10 mouse cellular contexts compared by ENCODE assay signal in genomic region chr4:130801624-130802329, GRCm38 (mm10). TPM values are rescaled to one million over a fixed set of nuclear protein-coding genes. Genes with fewer than 3 reads are reported as not detected.
DNase-seq lines count a peak whose midpoint lies in the region; ATAC-seq and TF ChIP-seq lines count a peak whose summit lies in the region.
"Had no signal": no experiment of that assay in that cellular context is flagged by ENCODE, and none has a peak within 500 bp of the region (broad histone marks: within the 10 kb centered on the region; RNA-seq: fewer than 3 reads in every experiment).

No protein-coding gene starts in this region.

- H3K36me3 ChIP-seq in forebrain, embryonic 11.5 days (ENCODE audit: control insufficient read depth, insufficient read depth, low read length) = no peaks in the 10 kb centered on the region
- no peaks in the 10 kb centered on the region; the same call in 1 of the 2 replicates for H3K36me3 ChIP-seq in forebrain, postnatal 0 days (ENCODE audit: insufficient read depth)
- 0 out of 2 replicates have a peak, but pooled peaks cover 4% of the 10 kb centered on the region for H3K36me3 ChIP-seq in limb, embryonic 13.5 days
- H3K36me3 ChIP-seq: G1E had no signal

- ATAC-seq in forebrain, embryonic 11.5 days (replicated peaks; ENCODE audit: low FRiP score) = no peak
- ATAC-seq in forebrain, postnatal 0 days = no peak
- no peak for ATAC-seq in limb, embryonic 13.5 days (ENCODE audit: low FRiP score, low read depth)

- no peak for DNase-seq in forebrain, embryonic 11.5 days (ENCODE audit: low spot score)
- DNase-seq in forebrain, postnatal 0 days = no peak
- peak; percentile 72 for DNase-seq in CD4-positive, CD25-positive, alpha-beta regulatory T cell, adult 2 months (ENCODE audit: low read depth, low spot score)
- DNase-seq in heart, adult 9 months (ENCODE audit: low spot score in 2 of 2) = peak; percentile 61 to 70
- no peak for DNase-seq in right cerebral cortex, postnatal 10 days (ENCODE audit: low spot score in 2 of 2)
- DNase-seq in gastrocnemius, adult 18-20 months (ENCODE audit: low spot score) = no peak
- no peak for DNase-seq in spleen, postnatal 14 days (ENCODE audit: low spot score in 2 of 2)
- DNase-seq: kidney, adult 11 months had no signal

- 60% methylated on average over 10 of the region's 10 CpGs for whole genome bisulfite sequencing in forebrain, embryonic 11.5 days
- WGBS in forebrain, postnatal 0 days = 52% methylated on average over 10 of the region's 10 CpGs
- WGBS in limb, embryonic 13.5 days = 64% methylated on average over 10 of the region's 10 CpGs

- H3K4me3 ChIP-seq in forebrain, embryonic 11.5 days (ENCODE audit: low read depth, low read length) = no peak overlapping the region
- H3K4me3 ChIP-seq in forebrain, postnatal 0 days (ENCODE audit: low read depth, low read length) = no peak overlapping the region
- no peak overlapping the region for H3K4me3 ChIP-seq in limb, embryonic 13.5 days

- H3K9ac ChIP-seq in forebrain, embryonic 11.5 days (ENCODE audit: low read length) = no peak overlapping the region
- H3K9ac ChIP-seq in forebrain, postnatal 0 days = no peak overlapping the region
- H3K9ac ChIP-seq in limb, embryonic 13.5 days = no peak overlapping the region

- no peak for TF ChIP-seq CTCF in forebrain, postnatal 0 days (IDR thresholded peaks at IDR 0.05; ENCODE audit: low read depth)

- peak overlapping the region; percentile 8; the same call in 1 of the 2 replicates for H3K4me2 ChIP-seq in forebrain, embryonic 11.5 days (ENCODE audit: low read depth, low read length, severe bottlenecking)
- no peak overlapping the region for H3K4me2 ChIP-seq in forebrain, postnatal 0 days (ENCODE audit: low read depth)
- peak overlapping the region; percentile 30; the same call in 1 of the 2 replicates for H3K4me2 ChIP-seq in limb, embryonic 13.5 days (replicated peaks)

- no peaks in the 10 kb centered on the region for H3K9me3 ChIP-seq in forebrain, embryonic 11.5 days (ENCODE audit: control insufficient read depth, low read length)
- H3K9me3 ChIP-seq in forebrain, postnatal 0 days (ENCODE audit: low read length) = no peaks in the 10 kb centered on the region
- no peaks in the 10 kb centered on the region for H3K9me3 ChIP-seq in limb, embryonic 13.5 days
- H3K9me3 ChIP-seq: G1E had no signal

- no peaks in the 10 kb centered on the region for H3K27me3 ChIP-seq in forebrain, embryonic 11.5 days (ENCODE audit: control insufficient read depth, insufficient read depth, low read length)
- no peaks in the 10 kb centered on the region for H3K27me3 ChIP-seq in forebrain, postnatal 0 days (ENCODE audit: insufficient read depth, low read length)
- H3K27me3 ChIP-seq in limb, embryonic 13.5 days = no peaks in the 10 kb centered on the region

- peaks cover 13% of the 10 kb centered on the region for H3K4me1 ChIP-seq in forebrain, embryonic 11.5 days (replicated peaks; ENCODE audit: control insufficient read depth, insufficient read depth, low read length)
- H3K4me1 ChIP-seq in forebrain, postnatal 0 days (ENCODE audit: insufficient read depth) = peaks cover 20% of the 10 kb centered on the region
- peaks cover 76% of the 10 kb centered on the region for H3K4me1 ChIP-seq in limb, embryonic 13.5 days

- H3K27ac ChIP-seq in forebrain, embryonic 11.5 days (ENCODE audit: low read depth, low read length) = no peak overlapping the region
- no peak overlapping the region for H3K27ac ChIP-seq in forebrain, postnatal 0 days (ENCODE audit: low read depth, low read length)
- peak overlapping the region; percentile 44; the same call in 1 of the 2 replicates for H3K27ac ChIP-seq in limb, embryonic 13.5 days

RNA-seq across cellular contexts. Expression of gene Sdc3, which starts 9.4 kb away (rescaled TPM):
- polyA plus RNA-seq in forebrain, embryonic 11.5 days (2014; fragmentation: Nextera tagmentation; extraction: Ambion mirVana) = 19.4 and 19.5 TPM in 2 replicates
- total RNA-seq in forebrain, postnatal 0 days (2014; rRNA removed) = 318 and 421 TPM in 2 replicates
- polyA plus RNA-seq in forebrain, postnatal 0 days (2015; fragmentation: Nextera tagmentation; extraction: Ambion mirVana) = 159 and 204 TPM in 2 replicates
- polyA plus RNA-seq in limb, embryonic 13.5 days (2015; fragmentation: Nextera tagmentation; extraction: Ambion mirVana) = 38.6 and 42.6 TPM in 2 replicates
- total RNA-seq in gastrocnemius, adult 18-20 months (2021) = 10 to 100 TPM; 10.3 to 10.4 TPM

Comparison
In these comparisons a context has a peak if more than half of its experiments do, and no peak if none do; other contexts are left out.
1. DNase-seq: peak in CD4-positive, CD25-positive, alpha-beta regulatory T cell, adult 2 months (single experiment) and heart, adult 9 months (2 of 2); none in forebrain, embryonic 11.5 days (single experiment), forebrain, postnatal 0 days (single experiment), right cerebral cortex, postnatal 10 days (0 of 2), gastrocnemius, adult 18-20 months (single experiment) and spleen, postnatal 14 days (0 of 2).